Mouse (Mus musculus): ENCODE measurements around the gene Arf3. TPM values are rescaled to one million over a fixed set of nuclear protein-coding genes. Genes with fewer than 3 reads are reported as not detected.

Gene Arf3
- polyA plus RNA-seq, 1 experiment from 2014 or later, result 41.2 TPM

DNA sequence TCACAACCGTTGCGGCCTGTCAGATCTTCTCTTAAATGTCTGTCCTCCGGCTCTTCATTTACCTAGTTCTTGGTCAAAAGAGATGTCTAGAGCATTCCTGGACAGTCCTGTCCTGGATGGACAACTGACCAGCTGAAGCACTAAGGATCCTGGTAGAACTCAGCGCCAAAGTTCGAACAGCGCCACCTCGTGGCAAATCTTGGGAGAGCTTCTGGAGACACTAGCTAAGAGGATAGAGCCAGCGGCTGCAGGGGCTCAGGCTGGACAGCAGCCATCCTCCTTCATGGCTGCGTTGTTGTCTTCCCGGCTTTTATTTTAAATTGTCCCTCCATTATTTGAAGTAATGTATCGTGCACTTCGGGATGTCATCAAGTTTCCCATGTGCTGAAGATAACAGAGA lies 36.4 kb upstream of the Arf3 start:
- Histone ChIP-seq H3K4me1 (peaks cover 71% of the 10 kb centered on the region), H3K36me3 (no peaks in the 10 kb centered on the region), H3K27ac (replicated peaks) (no peak overlapping the region), H3K4me3 (no peak overlapping the region), H3K9me3 (replicated peaks) (no peaks in the 10 kb centered on the region), H3K27me3 (ENCODE audit: low read depth, poor library complexity, severe bottlenecking) (peaks cover 100% of the 10 kb centered on the region)
- WGBS, result 10% methylated on average over 12 of the region's 12 CpGs
- DNase-seq (ENCODE audit: low spot score), result peak; percentile 93

DNA sequence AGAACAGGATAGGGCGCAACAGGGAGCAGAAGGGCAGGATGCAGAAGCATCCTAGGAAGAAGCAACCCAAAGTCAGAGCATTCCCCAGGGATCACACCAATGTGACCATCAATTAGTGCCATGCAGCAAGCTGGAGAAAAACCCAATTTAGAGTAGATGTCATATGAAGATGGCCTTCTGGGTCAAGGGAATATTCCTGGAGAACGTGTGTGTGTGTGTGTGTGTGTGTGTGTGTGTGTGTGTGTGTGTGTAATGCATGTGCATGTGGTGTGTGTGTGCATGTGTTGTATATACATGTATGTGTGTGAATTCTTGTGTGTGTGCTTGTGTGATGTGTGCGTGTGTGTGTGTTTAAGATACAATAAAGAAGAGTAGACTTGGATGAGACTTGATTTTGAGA lies 35.9 kb upstream of the Arf3 start:
- WGBS, result 43% methylated on average over 3 of the region's 3 CpGs
- Histone ChIP-seq H3K27ac (replicated peaks) (peak overlapping the region; percentile 76), H3K9me3 (replicated peaks) (no peaks in the 10 kb centered on the region)

DNA sequence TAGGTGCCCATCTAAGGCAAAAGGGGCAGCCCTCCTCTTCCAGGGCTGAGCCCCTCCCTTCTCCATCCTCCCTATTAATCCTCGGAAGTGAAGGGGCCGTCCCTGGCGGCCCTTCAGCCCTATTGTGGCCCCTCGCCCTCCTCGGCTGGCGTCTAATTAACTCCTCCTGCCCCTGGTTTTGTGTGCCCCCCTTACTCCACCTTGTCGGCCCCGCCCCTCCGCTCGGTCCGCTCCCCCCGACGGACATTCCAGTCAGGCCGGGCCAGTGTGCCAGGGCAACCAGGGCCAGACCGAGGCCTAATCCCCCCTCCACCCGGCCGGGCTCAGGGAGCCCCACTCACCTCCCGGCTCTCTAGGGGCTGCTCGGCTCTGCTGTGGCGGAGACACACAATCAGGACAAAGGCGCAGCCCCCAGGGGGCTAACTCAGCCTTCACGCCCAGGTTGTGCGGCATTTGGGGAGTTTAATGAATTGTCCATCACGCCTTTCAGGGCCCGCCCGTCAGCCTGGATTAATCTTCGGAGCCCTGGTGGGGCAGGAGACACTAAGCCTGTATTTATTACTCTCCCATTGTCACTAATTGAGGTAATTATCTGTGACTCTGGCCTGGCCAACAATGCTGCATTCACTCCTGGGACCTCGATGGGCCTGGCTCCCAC lies 35.0 kb upstream of the Arf3 start:
- 1% methylated on average over 28 of the region's 28 CpGs for WGBS
- peak; percentile 98 for DNase-seq (ENCODE audit: low spot score)
- peak overlapping the region; percentile 39 for H3K4me3 ChIP-seq
- H3K9me3 ChIP-seq (replicated peaks), result no peaks in the 10 kb centered on the region
- peaks cover 70% of the 10 kb centered on the region for H3K4me1 ChIP-seq
- H3K27me3 ChIP-seq (ENCODE audit: low read depth, poor library complexity, severe bottlenecking), result peaks cover 100% of the 10 kb centered on the region
- peak overlapping the region; percentile 76 for H3K27ac ChIP-seq (replicated peaks)
- no peaks in the 10 kb centered on the region for H3K36me3 ChIP-seq

More for the DNA sequence above, 35.9 kb upstream of the Arf3 start:
- Histone ChIP-seq H3K4me3 (0 out of 2 replicates have a peak overlapping the region, but pooled peaks have one; percentile 39), H3K36me3 (no peaks in the 10 kb centered on the region), H3K27me3 (ENCODE audit: low read depth, poor library complexity, severe bottlenecking) (peaks cover 100% of the 10 kb centered on the region), H3K4me1 (peaks cover 70% of the 10 kb centered on the region)
- DNase-seq (ENCODE audit: low spot score), result no peak

DNA sequence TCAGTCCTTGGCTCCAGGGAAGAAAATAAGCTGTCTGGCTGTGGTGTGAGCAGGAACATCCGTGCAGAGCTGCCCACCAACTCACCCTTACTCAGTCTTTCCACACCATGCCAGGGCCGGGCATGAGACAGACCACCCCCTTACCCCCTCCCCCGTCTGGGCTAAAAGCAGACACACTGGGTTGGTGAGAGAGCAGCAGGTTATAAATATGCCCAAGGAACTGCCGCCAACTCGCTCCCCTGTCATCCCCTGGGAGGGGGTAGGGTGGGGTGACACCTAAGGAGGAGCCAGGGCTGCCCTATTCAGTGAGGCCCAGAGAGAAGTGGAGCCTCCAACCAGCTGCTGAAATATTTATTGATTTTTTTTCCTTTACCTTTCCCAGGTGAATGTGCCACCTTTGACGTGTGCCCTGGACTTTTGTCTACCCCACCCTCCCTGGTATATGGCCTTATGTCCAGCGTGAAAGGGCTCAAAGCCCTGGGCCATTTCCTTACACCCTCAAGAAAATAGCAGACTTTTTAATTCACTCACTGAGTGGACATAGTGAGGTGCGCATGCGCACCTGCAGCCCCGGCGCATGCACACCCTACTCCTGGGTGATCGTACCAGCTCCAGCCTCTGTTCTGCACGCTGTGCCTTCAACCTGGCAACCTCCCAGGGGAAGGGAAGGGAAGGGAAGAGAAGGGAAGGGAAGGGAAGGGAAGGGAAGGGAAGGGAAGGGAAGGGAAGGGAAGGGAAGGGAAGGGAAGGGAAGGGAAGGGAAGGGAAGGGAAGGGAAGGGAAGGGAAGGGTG lies 34.0 kb upstream of the Arf3 start:
- peak overlapping the region; percentile 72 for H3K27ac ChIP-seq (replicated peaks)
- DNase-seq (ENCODE audit: low spot score), result peak; percentile 41
- WGBS, result 1% methylated on average over 13 of the region's 13 CpGs

DNA sequence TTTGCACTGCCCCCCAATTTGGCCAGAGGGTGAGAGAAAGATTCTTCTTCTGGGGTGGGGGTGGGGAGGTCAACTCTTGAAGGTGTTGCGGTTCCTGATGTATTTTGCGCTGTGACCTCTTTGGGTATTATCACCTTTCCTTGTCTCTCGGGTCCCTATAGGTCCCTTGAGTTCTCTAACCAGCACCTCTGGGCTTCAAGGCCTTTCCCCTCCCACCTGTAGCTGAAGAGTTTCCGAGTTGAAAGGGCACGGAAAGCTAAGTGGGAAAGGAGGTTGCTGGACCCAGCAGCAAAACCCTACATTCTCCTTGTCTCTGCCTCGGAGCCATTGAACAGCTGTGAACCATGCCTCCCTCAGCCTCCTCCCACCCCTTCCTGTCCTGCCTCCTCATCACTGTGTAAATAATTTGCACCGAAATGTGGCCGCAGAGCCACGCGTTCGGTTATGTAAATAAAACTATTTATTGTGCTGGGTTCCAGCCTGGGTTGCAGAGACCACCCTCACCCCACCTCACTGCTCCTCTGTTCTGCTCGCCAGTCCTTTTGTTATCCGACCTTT lies 30.2 kb upstream of the Arf3 start:
- Histone ChIP-seq H3K27ac (replicated peaks) (peak overlapping the region; percentile 77), H3K36me3 (no peaks in the 10 kb centered on the region), H3K9me3 (replicated peaks) (no peaks in the 10 kb centered on the region), H3K4me3 (peak overlapping the region; percentile 47), H3K4me1 (peaks cover 87% of the 10 kb centered on the region), H3K27me3 (ENCODE audit: low read depth, poor library complexity, severe bottlenecking) (peaks cover 100% of the 10 kb centered on the region)
- peak; percentile 43 for DNase-seq (ENCODE audit: low spot score)
- WGBS, result 6% methylated on average over 13 of the region's 13 CpGs

More for the DNA sequence above, 34.0 kb upstream of the Arf3 start:
- H3K9me3 ChIP-seq (replicated peaks), result no peaks in the 10 kb centered on the region
- H3K36me3 ChIP-seq, result no peaks in the 10 kb centered on the region
- peak overlapping the region; percentile 39 for H3K4me3 ChIP-seq
- peaks cover 78% of the 10 kb centered on the region for H3K4me1 ChIP-seq
- H3K27me3 ChIP-seq (ENCODE audit: low read depth, poor library complexity, severe bottlenecking), result peaks cover 100% of the 10 kb centered on the region

DNA sequence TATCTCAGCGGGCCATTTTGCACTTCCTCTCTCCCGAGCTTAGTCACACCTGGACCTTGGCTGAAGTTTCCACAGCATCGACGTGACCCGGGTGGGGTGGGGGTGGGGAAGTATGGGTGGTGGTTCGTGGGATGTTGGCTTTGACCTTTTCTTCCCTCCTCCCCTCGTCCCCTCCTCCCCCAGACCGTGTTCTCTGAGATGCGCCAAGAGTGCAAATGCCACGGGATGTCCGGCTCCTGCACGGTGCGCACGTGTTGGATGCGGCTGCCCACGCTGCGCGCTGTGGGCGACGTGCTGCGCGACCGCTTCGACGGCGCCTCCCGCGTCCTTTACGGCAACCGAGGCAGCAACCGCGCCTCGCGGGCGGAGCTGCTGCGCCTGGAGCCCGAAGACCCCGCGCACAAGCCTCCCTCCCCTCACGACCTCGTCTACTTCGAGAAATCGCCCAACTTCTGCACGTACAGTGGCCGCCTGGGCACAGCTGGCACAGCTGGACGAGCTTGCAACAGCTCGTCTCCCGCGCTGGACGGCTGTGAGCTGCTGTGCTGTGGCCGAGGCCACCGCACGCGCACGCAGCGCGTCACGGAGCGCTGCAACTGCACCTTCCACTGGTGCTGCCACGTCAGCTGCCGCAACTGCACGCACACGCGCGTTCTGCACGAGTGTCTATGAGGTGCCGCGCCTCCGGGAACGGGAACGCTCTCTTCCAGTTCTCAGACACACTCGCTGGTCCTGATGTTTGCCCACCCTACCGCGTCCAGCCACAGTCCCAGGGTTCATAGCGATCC lies 29.4 kb upstream of the Arf3 start:
- H3K27me3 ChIP-seq (ENCODE audit: low read depth, poor library complexity, severe bottlenecking), result peaks cover 100% of the 10 kb centered on the region
- no peaks in the 10 kb centered on the region for H3K9me3 ChIP-seq (replicated peaks)
- H3K4me3 ChIP-seq, result peak overlapping the region; percentile 47
- peaks cover 79% of the 10 kb centered on the region for H3K4me1 ChIP-seq
- WGBS, result 2% methylated on average over 75 of the region's 75 CpGs
- DNase-seq (ENCODE audit: low spot score), result peak; percentile 31
- H3K36me3 ChIP-seq, result no peaks in the 10 kb centered on the region
- H3K27ac ChIP-seq (replicated peaks), result peak overlapping the region; percentile 77

DNA sequence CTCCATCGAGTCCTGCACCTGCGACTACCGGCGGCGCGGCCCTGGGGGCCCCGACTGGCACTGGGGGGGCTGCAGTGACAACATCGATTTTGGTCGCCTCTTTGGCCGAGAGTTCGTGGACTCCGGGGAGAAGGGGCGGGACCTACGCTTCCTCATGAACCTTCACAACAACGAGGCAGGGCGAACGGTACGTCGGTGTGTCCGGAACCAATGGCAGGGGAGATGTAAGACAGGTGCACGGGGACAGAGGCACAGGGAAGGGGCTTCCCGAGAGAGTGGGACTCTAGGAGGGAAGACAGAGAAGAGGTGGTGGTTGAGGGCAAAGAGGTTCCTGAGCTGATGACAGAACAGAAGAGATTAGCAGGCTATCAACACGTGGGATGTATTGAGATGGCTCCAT lies 28.8 kb upstream of the Arf3 start:
- Histone ChIP-seq H3K36me3 (no peaks in the 10 kb centered on the region), H3K27ac (replicated peaks) (peak overlapping the region; percentile 77), H3K9me3 (replicated peaks) (no peaks in the 10 kb centered on the region), H3K4me3 (peak overlapping the region; percentile 47), H3K27me3 (ENCODE audit: low read depth, poor library complexity, severe bottlenecking) (peaks cover 100% of the 10 kb centered on the region), H3K4me1 (peaks cover 73% of the 10 kb centered on the region)
- DNase-seq (ENCODE audit: low spot score), result peak; percentile 44
- 0% methylated on average over 23 of the region's 23 CpGs for whole genome bisulfite sequencing

DNA sequence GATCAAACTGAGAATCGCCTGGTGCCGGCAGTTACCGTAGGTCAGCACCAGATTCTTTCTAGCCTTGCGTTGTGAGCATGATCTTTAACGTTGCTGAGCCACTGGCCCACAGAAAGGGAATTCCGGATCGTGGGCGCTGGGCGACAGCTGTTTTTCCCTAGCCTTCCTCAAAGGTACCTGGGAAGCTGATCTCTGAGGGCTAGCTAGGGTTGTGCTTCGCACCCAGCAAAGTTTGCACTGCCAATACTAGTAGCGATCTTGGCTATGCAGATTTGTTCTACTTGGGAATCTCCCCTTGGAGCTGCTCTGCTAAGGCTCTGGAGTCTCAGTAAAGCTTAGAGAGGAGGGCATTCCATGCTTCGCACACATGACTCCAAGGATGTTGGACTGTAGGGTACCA lies 28.2 kb upstream of the Arf3 start:
- peaks cover 100% of the 10 kb centered on the region for H3K27me3 ChIP-seq (ENCODE audit: low read depth, poor library complexity, severe bottlenecking)
- H3K9me3 ChIP-seq (replicated peaks), result no peaks in the 10 kb centered on the region
- H3K4me1 ChIP-seq, result peaks cover 67% of the 10 kb centered on the region
- peak overlapping the region; percentile 77 for H3K27ac ChIP-seq (replicated peaks)
- no peaks in the 10 kb centered on the region for H3K36me3 ChIP-seq
- peak; percentile 54 for DNase-seq (ENCODE audit: low spot score)
- peak overlapping the region; percentile 47 for H3K4me3 ChIP-seq
- under 1% methylated on average over 12 of the region's 12 CpGs for WGBS

DNA sequence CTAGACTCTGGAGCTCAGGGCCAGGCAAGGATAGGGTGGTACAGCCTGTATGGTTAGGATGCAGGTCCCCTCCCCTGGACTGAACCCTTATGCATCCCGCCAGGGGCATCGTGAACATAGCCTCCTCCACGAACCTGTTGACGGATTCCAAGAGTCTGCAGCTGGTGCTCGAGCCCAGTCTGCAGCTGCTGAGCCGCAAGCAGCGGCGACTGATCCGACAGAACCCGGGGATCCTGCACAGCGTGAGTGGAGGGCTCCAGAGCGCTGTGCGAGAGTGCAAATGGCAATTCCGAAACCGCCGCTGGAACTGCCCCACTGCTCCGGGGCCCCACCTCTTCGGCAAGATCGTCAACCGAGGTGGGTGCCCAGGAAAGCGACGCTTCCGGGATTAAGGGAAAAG lies 27.7 kb upstream of the Arf3 start:
- DNase-seq (ENCODE audit: low spot score), result no peak
- H3K27ac ChIP-seq (replicated peaks), result peak overlapping the region; percentile 77
- H3K9me3 ChIP-seq (replicated peaks), result no peaks in the 10 kb centered on the region
- peaks cover 63% of the 10 kb centered on the region for H3K4me1 ChIP-seq
- H3K4me3 ChIP-seq, result peak overlapping the region; percentile 47
- under 1% methylated on average over 23 of the region's 23 CpGs for whole genome bisulfite sequencing
- H3K27me3 ChIP-seq (ENCODE audit: low read depth, poor library complexity, severe bottlenecking), result peaks cover 99% of the 10 kb centered on the region
- H3K36me3 ChIP-seq, result no peaks in the 10 kb centered on the region

DNA sequence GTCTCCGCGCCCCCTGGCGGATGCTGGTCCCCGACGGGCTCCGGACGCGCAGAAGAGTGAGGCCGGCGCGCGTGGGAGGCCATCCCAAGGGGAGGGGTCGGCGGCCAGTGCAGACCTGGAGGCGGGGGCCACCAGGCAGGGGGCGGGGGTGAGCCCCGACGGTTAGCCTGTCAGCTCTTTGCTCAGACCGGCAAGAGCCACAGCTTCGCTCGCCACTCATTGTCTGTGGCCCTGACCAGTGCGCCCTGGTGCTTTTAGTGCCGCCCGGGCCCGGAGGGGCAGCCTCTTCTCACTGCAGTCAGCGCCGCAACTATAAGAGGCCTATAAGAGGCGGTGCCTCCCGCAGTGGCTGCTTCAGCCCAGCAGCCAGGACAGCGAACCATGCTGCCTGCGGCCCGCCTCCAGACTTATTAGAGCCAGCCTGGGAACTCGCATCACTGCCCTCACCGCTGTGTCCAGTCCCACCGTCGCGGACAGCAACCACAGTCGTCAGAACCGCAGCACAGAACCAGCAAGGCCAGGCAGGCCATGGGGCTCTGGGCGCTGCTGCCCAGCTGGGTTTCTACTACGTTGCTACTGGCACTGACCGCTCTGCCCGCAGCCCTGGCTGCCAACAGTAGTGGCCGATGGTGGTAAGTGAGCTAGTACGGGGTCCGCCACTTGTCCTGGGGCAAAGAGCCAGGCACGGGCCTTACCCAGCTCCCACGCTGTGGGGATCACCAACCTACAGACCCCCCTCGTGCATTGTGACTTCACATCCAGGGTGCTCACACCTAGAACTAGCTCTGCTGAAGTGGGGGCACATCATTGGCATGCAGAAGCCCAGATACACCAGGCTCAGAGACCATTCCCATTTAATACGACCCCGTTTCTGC lies 26.9 kb upstream of the Arf3 start, which contains the start of gene Wnt1:
Gene Wnt1, plus strand, starts transcription at position 197 of the 875 bp plus-strand sequence.
- Histone ChIP-seq H3K27ac (replicated peaks) (peak within 1 kb of the TSS; percentile 77), H3K4me1 (peaks cover 54% of the 10 kb centered on the region), H3K27me3 (ENCODE audit: low read depth, poor library complexity, severe bottlenecking) (peaks cover 99% of the 10 kb centered on the region), H3K9me3 (replicated peaks) (no peaks in the 10 kb centered on the region), H3K4me3 (peak within 1 kb of the TSS; percentile 47), H3K36me3 (no peaks in the 10 kb centered on the region)
- under 1% methylated on average over 51 of the region's 51 CpGs for WGBS
- peak; percentile 72 for DNase-seq (ENCODE audit: low spot score)

DNA sequence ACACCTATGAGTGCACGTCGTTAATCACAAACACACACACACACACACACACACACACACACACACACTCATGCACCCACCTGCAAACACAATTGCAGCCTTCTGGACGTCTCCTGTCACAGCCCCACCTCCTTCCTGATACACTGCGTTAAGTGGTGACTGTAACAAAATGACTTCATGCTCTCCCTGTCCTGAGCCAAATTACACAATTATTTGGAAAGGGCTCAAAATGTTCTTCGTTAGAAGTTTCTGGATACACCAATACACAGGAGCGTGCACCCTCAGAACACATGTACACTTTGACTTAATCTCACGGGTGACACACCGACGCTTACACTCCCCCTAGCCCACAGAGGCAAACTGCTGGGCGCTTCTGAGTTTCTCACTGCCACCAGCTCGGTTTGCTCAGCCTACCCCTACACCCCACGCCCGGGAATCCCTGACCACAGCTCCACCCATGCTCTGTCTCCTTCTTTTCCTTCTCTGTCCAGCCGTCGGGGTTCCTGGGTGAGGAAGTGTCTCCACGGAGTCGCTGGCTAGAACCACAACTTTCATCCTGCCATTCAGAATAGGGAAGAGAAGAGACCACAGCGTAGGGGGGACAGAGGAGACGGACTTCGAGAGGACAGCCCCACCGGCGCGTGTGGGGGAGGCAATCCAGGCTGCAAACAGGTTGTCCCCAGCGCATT lies 26.1 kb upstream of the Arf3 start:
- Histone ChIP-seq H3K27me3 (ENCODE audit: low read depth, poor library complexity, severe bottlenecking) (peaks cover 99% of the 10 kb centered on the region), H3K36me3 (no peaks in the 10 kb centered on the region), H3K27ac (replicated peaks) (peak overlapping the region; percentile 65), H3K4me1 (peaks cover 48% of the 10 kb centered on the region), H3K4me3 (peak overlapping the region; percentile 47), H3K9me3 (replicated peaks) (no peaks in the 10 kb centered on the region)
- DNase-seq (ENCODE audit: low spot score), result no peak
- WGBS, result 12% methylated on average over 24 of the region's 24 CpGs
